Mouse (Mus musculus): ENCODE measurements around the gene Def8.

DNA sequence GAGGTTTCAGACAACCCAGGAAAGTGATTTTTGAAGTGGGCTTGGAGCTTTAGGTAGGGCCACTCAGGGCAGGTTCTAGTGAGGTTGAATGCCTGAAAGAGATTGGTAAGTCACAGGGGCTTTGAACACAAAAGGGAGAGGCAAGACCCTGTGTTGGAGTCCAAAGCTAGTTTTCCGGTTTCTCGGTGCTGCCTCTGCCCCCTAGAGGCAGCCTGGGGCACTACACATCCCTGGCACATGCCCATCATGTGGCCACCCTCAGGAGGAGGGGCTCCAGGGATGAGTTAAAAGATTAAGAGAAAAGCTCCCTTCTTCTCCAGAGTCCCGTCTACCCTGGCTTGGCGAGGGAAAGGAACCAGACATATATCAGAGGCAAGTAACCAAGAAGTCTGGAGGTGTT lies 16.5 kb upstream of the Def8 start, which contains the start of gene Mc1r:
- TF ChIP-seq EP300 (IDR thresholded peaks at IDR 0.05), result no peak
- TF ChIP-seq CTCF (IDR thresholded peaks at IDR 0.05), result peak; percentile 82
